Mouse (Mus musculus) kidney, adult 2 months (tissue): Measurements from ENCODE around the gene Hmgn1.

Source experiments
- CTCF ChIP-seq: fragments of 200-500 bp; conservative IDR thresholded peaks from 2 replicates; pipeline ENCODE4 v1.5.1; 2011; ENCODE audit warnings: low read depth, mild to moderate bottlenecking, control low read depth, low read length, moderate library complexity, mixed read lengths; ENCODE audit not compliant: insufficient read depth, insufficient read length
- POLR2A ChIP-seq: fragments of 200-500 bp; IDR thresholded peaks from one replicate; pipeline ENCODE4 v1.6.1; 2011; ENCODE audit warnings: low read depth, low read length, control low read depth

- TF ChIP-seq POLR2A (no peak), CTCF (no peak)
Measured at GRCm38 (mm10) chr16:96091515-96092504, 35.7 kb downstream of the Hmgn1 start.
